Mouse (Mus musculus) cerebellum, adult 2 months (tissue): Measurements from ENCODE around the gene 1190007I07Rik.

Source experiments
- CTCF ChIP-seq: fragments of 200-500 bp; IDR thresholded peaks from 2 replicates; pipeline ENCODE4 v1.5.1; 2011; ENCODE audit warnings: low read depth, mild to moderate bottlenecking, control low read depth, low read length, moderate library complexity, borderline replicate concordance; ENCODE audit not compliant: insufficient read depth
- POLR2A ChIP-seq: fragments of 200-500 bp; IDR thresholded peaks from 2 replicates; pipeline ENCODE4 v1.6.1; 2011; ENCODE audit warnings: low read length, control low read depth, borderline replicate concordance; ENCODE audit not compliant: insufficient read depth

- TF ChIP-seq POLR2A (no peak), CTCF (no peak)
Measured at GRCm38 (mm10) chr10:82631133-82631532, 8.1 kb upstream of the 1190007I07Rik start.
